Mouse (Mus musculus) spleen, adult 2 months (tissue): ENCODE measurements around the gene Tsr3.
A peak's percentile ranks its signal among the peaks of the same experiment; 100 is the strongest.

Source experiments
- CTCF ChIP-seq: fragments of 200-500 bp; IDR thresholded peaks from 2 replicates; pipeline ENCODE4 v1.5.1; 2011; ENCODE audit warnings: mild to moderate bottlenecking, inconsistent platforms; ENCODE audit not compliant: insufficient read depth, insufficient read length, insufficient replicate concordance; ENCODE audit errors: extremely low read depth
- POLR2A ChIP-seq: fragments of 200-500 bp; IDR thresholded peaks from 2 replicates; pipeline ENCODE4 v1.6.1; 2011; ENCODE audit warnings: low read depth, low read length, inconsistent platforms

- TF ChIP-seq POLR2A (no peak), CTCF (peak; percentile 93; the same call in 1 of the 2 replicates)
These were observed 45.1 kb downstream of the Tsr3 start for GRCm38 (mm10) chr17:25285033-25285432.
